Mouse (Mus musculus) adrenal gland, adult 2 months (tissue): Measurements from ENCODE around the gene Cipc. TPM values are rescaled to one million over a fixed set of nuclear protein-coding genes. Genes with fewer than 3 reads are reported as not detected.
A peak's percentile ranks its signal among the peaks of the same experiment; 100 is the strongest.

ENCODE experiments used
- DNase-seq: peaks from one replicate; pipeline ENCODE4 v3.0.0; 2021
- polyA plus RNA-seq: library from polyadenylated mRNA; depleted of rRNA; stranded (reverse); fragments of >200 nt; gene quantifications from 2 replicates; pipeline ENCODE4 v1.2.3, GENCODE M21; 2012
- total RNA-seq, 2 experiments: library from RNA; stranded (reverse); gene quantifications; 2 replicates each; pipeline ENCODE4 v1.2.3; 2021

Cipc gene
- total and polyA plus RNA-seq, 3 experiments, result 17.9 to 39.8 (median 29.3) TPM

GRCm38 (mm10) chr12:86931919-86932574 is 14.8 kb upstream of the Cipc start:
- DNase-seq, result peak; percentile 91

- DNase-seq, result no peak
These were observed 14.3 kb upstream of the Cipc start for GRCm38 (mm10) chr12:86932575-86932952.

GRCm38 (mm10) chr12:86934748-86935147 is 12.1 kb upstream of the Cipc start:
- no peak for DNase-seq

GRCm38 (mm10) chr12:86935692-86936282 is 11.1 kb upstream of the Cipc start:
- DNase-seq, result peak; percentile 54

- no peak for DNase-seq
These were observed 10.1 kb upstream of the Cipc start for GRCm38 (mm10) chr12:86936587-86937343.

GRCm38 (mm10) chr12:86938571-86938970 is 8.3 kb upstream of the Cipc start:
- no peak for DNase-seq

- DNase-seq, result no peak
These were observed 5.7 kb upstream of the Cipc start for GRCm38 (mm10) chr12:86941173-86941572.

- no peak for DNase-seq
These were observed 4.9 kb upstream of the Cipc start for GRCm38 (mm10) chr12:86941734-86942486.

- no peak for DNase-seq
These were observed 3.4 kb upstream of the Cipc start for GRCm38 (mm10) chr12:86943421-86943820.

- DNase-seq, result peak; percentile 75
These were observed 1.7 kb upstream of the Cipc start for GRCm38 (mm10) chr12:86945126-86945525.

GRCm38 (mm10) chr12:86946301-86946781 is 502 bp upstream of the Cipc start:
- DNase-seq, result no peak

- peak; percentile 75 for DNase-seq
These were observed 998 bp downstream of the Cipc start for GRCm38 (mm10) chr12:86947681-86948401.

- peak; percentile 60 for DNase-seq
These were observed 1.8 kb downstream of the Cipc start for GRCm38 (mm10) chr12:86948627-86949026.

GRCm38 (mm10) chr12:86949501-86949900 is 2.7 kb downstream of the Cipc start:
- no peak for DNase-seq

- no peak for DNase-seq
These were observed 3.5 kb downstream of the Cipc start for GRCm38 (mm10) chr12:86950161-86950960.

GRCm38 (mm10) chr12:86950961-86951360 is 4.1 kb downstream of the Cipc start:
- no peak for DNase-seq

- DNase-seq, result no peak
These were observed 5.5 kb downstream of the Cipc start for GRCm38 (mm10) chr12:86952331-86952850.

GRCm38 (mm10) chr12:86955894-86956293 is 9.1 kb downstream of the Cipc start:
- peak; percentile 52 for DNase-seq

- DNase-seq, result no peak
These were observed 11.7 kb downstream of the Cipc start for GRCm38 (mm10) chr12:86958558-86958957.

- DNase-seq, result no peak
These were observed 12.8 kb downstream of the Cipc start for GRCm38 (mm10) chr12:86959661-86960060.
